Mouse (Mus musculus) embryonic fibroblast, embryonic 13.5 days (primary cell): ENCODE data around the gene Map3k4.

ENCODE experiments used
- CTCF ChIP-seq: IDR thresholded peaks from 2 replicates; pipeline ENCODE4 v1.5.1; 2011; ENCODE audit warnings: mild to moderate bottlenecking, control low read depth, low read length, moderate library complexity, borderline replicate concordance; ENCODE audit not compliant: insufficient read depth
- POLR2A ChIP-seq: IDR thresholded peaks from 2 replicates; pipeline ENCODE4 v1.6.1; 2011; ENCODE audit warnings: low read depth, mild to moderate bottlenecking, control low read depth, low read length, moderate library complexity

DNA sequence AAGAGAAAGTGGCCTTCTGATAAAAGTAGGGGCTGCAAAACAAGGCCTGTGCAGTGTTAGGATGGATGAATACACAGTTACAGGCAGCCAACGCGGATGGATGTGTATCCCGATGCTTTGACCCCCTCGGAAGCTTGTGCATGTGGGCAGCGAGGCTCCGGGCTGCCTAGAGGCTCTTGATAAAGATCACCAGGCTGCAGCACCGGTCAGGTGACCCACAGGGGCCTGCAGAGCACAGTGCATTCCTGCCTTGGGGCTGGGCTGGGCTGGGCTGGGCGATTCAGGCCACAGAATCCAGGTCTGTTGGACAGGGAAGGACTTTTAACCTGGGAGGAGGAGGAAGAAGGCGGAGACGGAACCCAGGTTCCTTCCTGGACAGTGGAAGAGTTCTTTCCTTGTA lies 123.0 kb downstream of the Map3k4 start:
- no peak for TF ChIP-seq POLR2A
- TF ChIP-seq CTCF, result no peak
